Mouse (Mus musculus): ENCODE measurements at regions not wholly inside any gene's neighbourhood (a gene's known extent, or its start where the extent isn't known, plus 50 kb on each side); places are given as distances from the start of the nearest gene placed in this dataset.

DNA sequence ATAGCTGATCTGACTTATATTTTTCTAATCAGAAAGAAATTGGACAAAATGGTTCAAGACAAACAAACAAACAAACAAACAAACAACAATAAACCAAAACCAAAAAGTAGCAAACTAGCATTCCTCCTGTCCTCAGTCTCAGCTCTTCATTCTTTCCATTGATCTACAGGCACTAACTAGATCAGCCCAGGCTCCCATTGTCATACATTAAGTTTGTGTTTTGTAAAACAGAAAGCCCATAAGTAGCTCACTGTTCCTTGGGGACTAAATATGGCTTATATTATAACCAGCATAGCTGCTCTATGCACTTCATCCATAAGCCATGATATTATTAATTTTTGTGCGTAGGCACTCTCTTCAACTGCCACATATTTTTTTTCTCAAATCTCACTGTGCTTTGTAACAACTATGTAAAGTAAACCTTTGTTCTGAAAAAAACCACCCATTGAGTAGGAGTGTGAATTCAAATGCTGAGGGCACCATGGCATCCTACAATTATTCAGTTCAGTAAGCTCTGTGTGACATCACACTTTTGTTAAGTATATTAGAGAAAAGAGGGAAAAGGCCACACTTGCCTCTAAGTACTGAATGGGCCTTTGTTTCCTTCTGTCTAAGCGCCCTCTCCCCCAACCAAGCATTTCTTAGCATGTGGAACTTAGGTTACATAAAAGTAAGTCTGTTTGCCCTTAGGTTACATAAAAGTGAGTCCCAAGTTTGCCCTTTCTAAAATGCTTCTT, 108.7 kb upstream of the Abcb5 start:
- Histone ChIP-seq H3K4me3 (ENCODE audit: low read depth, low read length) (no peak overlapping the region), H3K9me3 (replicated peaks; ENCODE audit: control insufficient read depth, low read length) (no peaks in the 10 kb centered on the region), H3K9ac (ENCODE audit: low read length) (no peak overlapping the region), H3K27me3 (replicated peaks; ENCODE audit: control insufficient read depth, insufficient read depth, low read length) (no peaks in the 10 kb centered on the region), H3K27ac (ENCODE audit: low read depth, low read length) (no peak overlapping the region), H3K4me1 (ENCODE audit: control insufficient read depth, insufficient read depth, low read length) (no peaks in the 10 kb centered on the region), H3K4me2 (ENCODE audit: low read length) (no peak overlapping the region), H3K36me3 (ENCODE audit: control insufficient read depth, insufficient read depth, low read length) (no peaks in the 10 kb centered on the region)
- ATAC-seq (peak; percentile 72), DNase-seq (ENCODE audit: low spot score) (peak; percentile 47)
- WGBS = 14% methylated on average over 2 of the region's 2 CpGs

DNA sequence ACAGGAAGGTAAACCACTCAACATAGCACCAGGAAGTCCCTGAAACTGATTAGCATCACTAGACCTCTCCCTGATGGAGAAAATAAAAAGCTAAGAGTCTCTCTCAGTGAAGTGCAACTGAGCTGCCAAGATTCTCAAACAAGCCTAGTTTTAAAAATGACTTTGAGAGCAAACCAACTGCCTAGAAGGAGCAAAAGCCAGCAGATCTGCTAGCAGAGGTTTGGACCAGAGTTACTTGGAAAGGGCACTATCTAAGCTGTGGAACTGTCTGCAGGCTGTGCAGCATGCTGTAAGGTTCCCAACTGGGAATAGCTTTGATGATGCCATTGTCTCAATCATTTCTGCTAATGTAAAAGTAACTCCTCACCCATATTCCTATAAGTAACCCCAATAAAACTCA, 107.9 kb upstream of the Abcb5 start:
- Histone ChIP-seq H3K27me3 (replicated peaks; ENCODE audit: control insufficient read depth, insufficient read depth, low read length) (no peaks in the 10 kb centered on the region), H3K27ac (ENCODE audit: low read depth, low read length) (no peak overlapping the region), H3K36me3 (ENCODE audit: control insufficient read depth, insufficient read depth, low read length) (no peaks in the 10 kb centered on the region), H3K9me3 (replicated peaks; ENCODE audit: control insufficient read depth, low read length) (no peaks in the 10 kb centered on the region), H3K4me3 (ENCODE audit: low read depth, low read length) (no peak overlapping the region), H3K4me1 (ENCODE audit: control insufficient read depth, insufficient read depth, low read length) (no peaks in the 10 kb centered on the region), H3K9ac (ENCODE audit: low read length) (no peak overlapping the region), H3K4me2 (ENCODE audit: low read length) (no peak overlapping the region)
- DNase-seq (ENCODE audit: low spot score) = no peak
- ATAC-seq = no peak

DNA sequence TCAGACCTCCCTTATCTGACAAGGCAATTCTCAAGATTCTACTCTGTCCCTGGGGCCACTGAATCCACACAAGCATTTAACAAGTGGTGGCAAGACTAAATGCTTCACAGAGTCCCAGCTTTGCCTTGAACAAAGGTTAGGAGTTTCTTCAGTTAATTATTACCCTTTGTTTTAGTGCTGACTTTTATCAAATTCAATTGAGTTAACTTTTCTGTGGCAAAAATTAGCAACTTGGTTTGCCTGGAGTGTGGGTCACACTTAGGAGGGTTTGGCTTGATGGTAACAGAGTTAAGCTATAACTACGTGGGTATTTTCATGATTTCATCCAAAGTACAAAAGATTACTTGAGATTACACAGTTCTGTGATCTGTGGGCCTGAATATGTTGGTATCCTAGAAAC, 104.7 kb upstream of the Abcb5 start:
- ATAC-seq = no peak
- no peak overlapping the region for H3K4me2 ChIP-seq (ENCODE audit: low read length)
- no peaks in the 10 kb centered on the region for H3K9me3 ChIP-seq (replicated peaks; ENCODE audit: control insufficient read depth, low read length)
- H3K9ac ChIP-seq (ENCODE audit: low read length) = no peak overlapping the region
- H3K27ac ChIP-seq (ENCODE audit: low read depth, low read length) = no peak overlapping the region
- H3K36me3 ChIP-seq (ENCODE audit: control insufficient read depth, insufficient read depth, low read length) = no peaks in the 10 kb centered on the region
- H3K27me3 ChIP-seq (replicated peaks; ENCODE audit: control insufficient read depth, insufficient read depth, low read length) = no peaks in the 10 kb centered on the region
- WGBS = 90% methylated on average over 1 of the region's 1 CpGs
- no peaks in the 10 kb centered on the region for H3K4me1 ChIP-seq (ENCODE audit: control insufficient read depth, insufficient read depth, low read length)
- no peak for DNase-seq (ENCODE audit: low spot score)
- H3K4me3 ChIP-seq (ENCODE audit: low read depth, low read length) = no peak overlapping the region

DNA sequence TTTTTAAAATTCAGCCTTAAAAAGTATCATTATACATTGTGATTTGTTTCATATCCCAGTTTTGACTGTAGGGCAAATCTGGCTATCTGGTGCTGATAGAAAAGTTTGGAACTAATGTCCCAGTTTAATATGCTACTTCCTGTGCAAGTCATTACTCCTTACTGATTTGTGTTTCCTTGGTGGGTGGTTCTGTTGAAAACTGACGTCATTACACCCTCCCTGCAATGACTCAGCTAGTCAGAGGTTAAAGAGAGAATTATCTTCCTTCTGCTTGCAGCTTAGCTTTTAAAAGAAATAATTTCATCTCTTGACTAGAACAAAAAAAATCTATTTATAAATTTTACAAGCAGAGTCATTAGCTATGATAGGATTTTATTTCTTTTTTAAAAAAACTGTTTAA, 104.2 kb upstream of the Abcb5 start:
- Histone ChIP-seq H3K4me2 (ENCODE audit: low read length) (no peak overlapping the region), H3K4me3 (ENCODE audit: low read depth, low read length) (no peak overlapping the region), H3K27me3 (replicated peaks; ENCODE audit: control insufficient read depth, insufficient read depth, low read length) (no peaks in the 10 kb centered on the region), H3K9ac (ENCODE audit: low read length) (no peak overlapping the region), H3K36me3 (ENCODE audit: control insufficient read depth, insufficient read depth, low read length) (no peaks in the 10 kb centered on the region), H3K27ac (ENCODE audit: low read depth, low read length) (no peak overlapping the region), H3K4me1 (ENCODE audit: control insufficient read depth, insufficient read depth, low read length) (no peaks in the 10 kb centered on the region), H3K9me3 (replicated peaks; ENCODE audit: control insufficient read depth, low read length) (no peaks in the 10 kb centered on the region)
- DNase-seq (ENCODE audit: low spot score) (no peak), ATAC-seq (no peak)
- 53% methylated on average over 1 of the region's 1 CpGs for WGBS

DNA sequence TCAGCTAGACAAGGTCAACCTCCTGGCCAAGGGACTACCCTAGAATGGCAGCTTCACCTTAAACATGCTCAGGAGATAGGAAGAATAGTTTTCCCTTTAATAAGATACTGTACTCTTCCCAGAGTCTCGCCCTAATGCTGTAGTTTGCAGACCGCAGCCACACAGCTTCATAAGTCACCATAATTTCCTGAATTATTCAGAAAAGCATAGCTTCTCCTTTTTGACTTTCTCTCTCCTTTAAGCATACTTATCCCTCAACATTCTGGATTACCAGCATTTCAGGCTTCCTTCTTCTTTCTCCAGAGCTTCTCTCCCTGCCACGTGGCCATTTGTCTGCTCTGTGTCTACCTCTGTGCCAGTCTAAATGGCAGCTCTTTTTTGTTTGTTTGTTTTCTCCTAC, 103.5 kb upstream of the Abcb5 start:
- Histone ChIP-seq H3K4me1 (ENCODE audit: control insufficient read depth, insufficient read depth, low read length) (no peaks in the 10 kb centered on the region), H3K27ac (ENCODE audit: low read depth, low read length) (no peak overlapping the region), H3K27me3 (replicated peaks; ENCODE audit: control insufficient read depth, insufficient read depth, low read length) (no peaks in the 10 kb centered on the region), H3K9ac (ENCODE audit: low read length) (no peak overlapping the region), H3K36me3 (ENCODE audit: control insufficient read depth, insufficient read depth, low read length) (no peaks in the 10 kb centered on the region), H3K9me3 (replicated peaks; ENCODE audit: control insufficient read depth, low read length) (no peaks in the 10 kb centered on the region), H3K4me3 (ENCODE audit: low read depth, low read length) (no peak overlapping the region), H3K4me2 (ENCODE audit: low read length) (no peak overlapping the region)
- no peak for DNase-seq (ENCODE audit: low spot score)
- ATAC-seq = no peak
- 86% methylated on average over 3 of the region's 3 CpGs for WGBS

DNA sequence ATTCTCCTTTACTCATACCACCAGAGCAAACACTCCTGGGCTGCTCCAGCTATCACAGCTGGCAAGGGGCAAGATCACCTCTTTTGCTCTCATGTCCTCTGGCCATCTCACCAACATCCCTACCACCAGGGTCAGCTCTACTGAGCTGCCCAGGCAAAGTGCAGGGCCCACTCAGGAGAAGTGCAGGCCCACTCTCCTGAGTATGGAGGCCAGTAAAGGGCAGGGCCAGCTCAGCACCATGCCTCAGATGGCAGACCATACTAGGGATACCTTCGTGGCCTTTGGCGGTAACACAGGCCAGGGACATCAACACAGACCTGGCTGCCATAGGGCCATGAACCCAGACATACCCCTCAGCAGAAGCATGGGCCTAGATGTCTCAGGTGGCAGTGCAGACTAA, 101.9 kb upstream of the Abcb5 start:
- H3K36me3 ChIP-seq (ENCODE audit: control insufficient read depth, insufficient read depth, low read length) = no peaks in the 10 kb centered on the region
- no peaks in the 10 kb centered on the region for H3K4me1 ChIP-seq (ENCODE audit: control insufficient read depth, insufficient read depth, low read length)
- no peak overlapping the region for H3K4me3 ChIP-seq (ENCODE audit: low read depth, low read length)
- no peak overlapping the region for H3K9ac ChIP-seq (ENCODE audit: low read length)
- DNase-seq (ENCODE audit: low spot score) (no peak), ATAC-seq (no peak)
- H3K4me2 ChIP-seq (ENCODE audit: low read length) = no peak overlapping the region
- no peak overlapping the region for H3K27ac ChIP-seq (ENCODE audit: low read depth, low read length)
- 100% methylated on average over 2 of the region's 2 CpGs for WGBS
- H3K27me3 ChIP-seq (replicated peaks; ENCODE audit: control insufficient read depth, insufficient read depth, low read length) = no peaks in the 10 kb centered on the region
- H3K9me3 ChIP-seq (replicated peaks; ENCODE audit: control insufficient read depth, low read length) = no peaks in the 10 kb centered on the region

DNA sequence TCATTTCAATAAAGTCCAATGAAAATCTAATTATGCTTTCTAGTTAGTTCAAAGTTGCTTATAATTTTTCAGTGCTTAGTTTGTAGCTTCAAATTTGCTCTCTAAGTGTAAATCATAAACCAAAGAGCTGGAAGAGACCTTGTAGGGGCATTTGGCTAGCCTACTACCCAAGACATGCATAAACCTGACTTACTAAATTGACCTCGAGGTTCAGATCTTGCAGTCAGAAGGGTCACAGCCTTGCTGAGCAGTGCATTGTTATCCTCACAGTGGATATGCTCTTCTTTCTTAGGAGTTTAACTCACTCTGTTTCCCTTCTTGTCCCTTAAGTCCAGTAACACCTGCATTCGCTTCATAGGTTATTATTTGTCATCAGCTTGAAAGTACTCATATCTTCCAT, 96.7 kb upstream of the Abcb5 start:
- no peaks in the 10 kb centered on the region for H3K4me1 ChIP-seq (ENCODE audit: control insufficient read depth, insufficient read depth, low read length)
- H3K4me2 ChIP-seq (ENCODE audit: low read length) = no peak overlapping the region
- 78% methylated on average over 2 of the region's 2 CpGs for WGBS
- ATAC-seq (no peak), DNase-seq (ENCODE audit: low spot score) (no peak)
- no peaks in the 10 kb centered on the region for H3K36me3 ChIP-seq (ENCODE audit: control insufficient read depth, insufficient read depth, low read length)
- no peaks in the 10 kb centered on the region for H3K9me3 ChIP-seq (replicated peaks; ENCODE audit: control insufficient read depth, low read length)
- H3K4me3 ChIP-seq (ENCODE audit: low read depth, low read length) = no peak overlapping the region
- H3K27ac ChIP-seq (ENCODE audit: low read depth, low read length) = no peak overlapping the region
- H3K9ac ChIP-seq (ENCODE audit: low read length) = no peak overlapping the region
- H3K27me3 ChIP-seq (replicated peaks; ENCODE audit: control insufficient read depth, insufficient read depth, low read length) = no peaks in the 10 kb centered on the region

DNA sequence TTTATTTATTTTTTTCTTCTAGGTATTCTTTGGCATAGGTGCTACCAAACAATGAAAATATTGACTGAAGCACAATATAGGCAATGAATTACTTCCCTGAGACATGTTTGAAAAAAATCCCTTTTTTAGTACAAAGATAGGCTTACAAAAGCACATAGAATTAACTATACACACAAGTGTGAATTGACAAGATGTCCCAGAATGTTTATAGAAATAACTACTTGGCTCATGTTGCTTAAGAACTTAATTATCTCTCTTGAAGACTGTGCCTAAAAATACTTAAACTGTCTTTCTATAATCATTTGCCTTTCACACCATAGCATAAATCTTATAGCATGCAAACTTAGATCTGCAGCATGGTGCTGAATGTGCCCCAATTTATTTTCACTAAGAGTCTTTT, 96.3 kb upstream of the Abcb5 start:
- Histone ChIP-seq H3K27ac (ENCODE audit: low read depth, low read length) (no peak overlapping the region), H3K9me3 (replicated peaks; ENCODE audit: control insufficient read depth, low read length) (no peaks in the 10 kb centered on the region)
- ATAC-seq = no peak

DNA sequence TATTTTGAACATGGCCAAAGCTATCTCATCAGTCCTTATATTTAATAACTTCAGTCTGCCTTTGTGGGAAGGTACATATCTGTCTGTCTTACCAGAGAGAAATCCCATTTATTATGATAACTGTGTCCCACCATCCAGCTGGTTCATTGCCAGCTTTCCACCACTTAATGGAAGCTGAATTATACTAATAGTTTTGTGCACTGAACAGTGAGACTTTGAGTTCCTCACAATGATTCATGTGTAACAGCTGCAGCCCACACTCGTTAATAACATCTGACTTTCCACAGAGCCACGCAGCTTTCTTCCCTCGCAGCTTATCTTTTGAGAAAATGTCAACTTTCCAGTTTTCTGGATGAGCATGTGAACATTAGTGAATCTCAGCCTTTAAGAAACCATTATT, 88.3 kb upstream of the Abcb5 start:
- Histone ChIP-seq H3K9ac (ENCODE audit: low read length) (no peak overlapping the region), H3K4me3 (ENCODE audit: low read depth, low read length) (no peak overlapping the region), H3K27me3 (replicated peaks; ENCODE audit: control insufficient read depth, insufficient read depth, low read length) (no peaks in the 10 kb centered on the region), H3K36me3 (ENCODE audit: control insufficient read depth, insufficient read depth, low read length) (no peaks in the 10 kb centered on the region), H3K9me3 (replicated peaks; ENCODE audit: control insufficient read depth, low read length) (no peaks in the 10 kb centered on the region), H3K4me1 (ENCODE audit: control insufficient read depth, insufficient read depth, low read length) (no peaks in the 10 kb centered on the region), H3K27ac (ENCODE audit: low read depth, low read length) (no peak overlapping the region), H3K4me2 (ENCODE audit: low read length) (no peak overlapping the region)
- 21% methylated on average over 3 of the region's 3 CpGs for WGBS
- ATAC-seq (0 out of 2 replicates have a peak, but pooled peaks have one; percentile 29), DNase-seq (ENCODE audit: low spot score) (peak; percentile 28)

More for the DNA sequence above, 96.3 kb upstream of the Abcb5 start:
- Histone ChIP-seq H3K27me3 (replicated peaks; ENCODE audit: control insufficient read depth, insufficient read depth, low read length) (no peaks in the 10 kb centered on the region), H3K9ac (ENCODE audit: low read length) (no peak overlapping the region), H3K4me2 (ENCODE audit: low read length) (no peak overlapping the region), H3K4me3 (ENCODE audit: low read depth, low read length) (no peak overlapping the region), H3K36me3 (ENCODE audit: control insufficient read depth, insufficient read depth, low read length) (no peaks in the 10 kb centered on the region), H3K4me1 (ENCODE audit: control insufficient read depth, insufficient read depth, low read length) (no peaks in the 10 kb centered on the region)
- no peak for DNase-seq (ENCODE audit: low spot score)
